In the genomic region with DNA sequence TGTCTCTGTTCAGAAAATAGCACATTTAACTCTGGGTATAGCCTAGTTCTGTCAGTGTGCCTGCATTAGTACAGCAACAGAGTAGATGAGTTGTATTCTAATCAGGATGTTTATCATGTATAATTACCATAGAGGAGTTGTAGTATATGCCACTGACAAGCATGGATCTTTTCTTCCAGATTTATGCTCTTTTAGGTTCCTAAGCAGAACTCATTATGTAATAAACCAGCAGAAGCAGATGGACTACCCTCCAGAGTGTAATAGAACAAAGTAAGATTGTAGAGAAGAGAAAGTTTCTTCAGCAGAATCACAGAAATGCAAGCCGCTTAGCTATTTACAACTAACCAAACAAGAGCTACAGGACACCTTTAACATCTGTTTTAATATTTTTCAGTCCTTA, we compare ENCODE assay signal across 27 mouse cellular contexts.
"Had no signal": no experiment of that assay in that cellular context is flagged by ENCODE, and none has a peak within 500 bp of the region (broad histone marks: within the 10 kb centered on the region; RNA-seq: fewer than 3 reads in every experiment).

No protein-coding gene starts in this region.

- H3K4me3 ChIP-seq: gastrocnemius, adult 2 months; heart, embryonic 10.5 days; heart, embryonic 12.5 days; hindbrain, embryonic 10.5 days; hindbrain, embryonic 12.5 days; intestine, embryonic 15.5 days; layer of hippocampus, adult 2 months; limb, embryonic 10.5 days; limb, embryonic 12.5 days; liver, embryonic 13.5 days had no signal

- H3K27me3 ChIP-seq: heart, embryonic 12.5 days; hindbrain, embryonic 12.5 days; intestine, embryonic 15.5 days; limb, embryonic 12.5 days; liver, embryonic 13.5 days had no signal

- H3K4me1 ChIP-seq: heart, embryonic 10.5 days; heart, embryonic 12.5 days; hindbrain, embryonic 10.5 days; hindbrain, embryonic 12.5 days; intestine, embryonic 15.5 days; limb, embryonic 10.5 days; limb, embryonic 12.5 days; liver, embryonic 13.5 days had no signal

- H3K36me3 ChIP-seq: heart, embryonic 10.5 days; heart, embryonic 12.5 days; hindbrain, embryonic 10.5 days; hindbrain, embryonic 12.5 days; intestine, embryonic 15.5 days; limb, embryonic 10.5 days; limb, embryonic 12.5 days; liver, embryonic 13.5 days had no signal

- ATAC-seq: hindbrain, embryonic 16.5 days; inflammation-experienced regulatory T-cells, adult 6 months; intestine, embryonic 15.5 days; intestine, postnatal 0 days had no signal

- H3K9me3 ChIP-seq: heart, embryonic 10.5 days; heart, embryonic 12.5 days; hindbrain, embryonic 10.5 days; hindbrain, embryonic 12.5 days; intestine, embryonic 15.5 days; limb, embryonic 10.5 days; limb, embryonic 12.5 days; liver, embryonic 13.5 days had no signal

- H3K4me2 ChIP-seq: heart, embryonic 12.5 days; hindbrain, embryonic 12.5 days; hindbrain, embryonic 14.5 days; intestine, embryonic 15.5 days; limb, embryonic 12.5 days; liver, embryonic 11.5 days; liver, embryonic 13.5 days had no signal

- H3K27ac ChIP-seq: gastrocnemius, adult 2 months; heart, embryonic 10.5 days; hindbrain, embryonic 10.5 days; hindbrain, embryonic 12.5 days; hindbrain, embryonic 14.5 days; intestine, embryonic 15.5 days; layer of hippocampus, adult 2 months; limb, embryonic 10.5 days; limb, embryonic 12.5 days; liver, embryonic 13.5 days had no signal

- H3K9ac ChIP-seq: heart, embryonic 12.5 days; hindbrain, embryonic 12.5 days; hindbrain, embryonic 14.5 days; intestine, embryonic 15.5 days; limb, embryonic 12.5 days; liver, embryonic 13.5 days had no signal

- DNase-seq: gastrocnemius, adult 2 months; gastrocnemius, postnatal 10 days; gastrocnemius, postnatal 25 days; heart, adult 18-20 months; heart, postnatal 10 days; heart, postnatal 4 days; kidney, adult 18-20 months; kidney, adult 8-10 months; kidney, postnatal 10 days; kidney, postnatal 25 days; kidney, postnatal 4 days; layer of hippocampus, adult 9-11 months; liver; liver, embryonic 13.5 days had no signal
